Mouse (Mus musculus) midbrain, embryonic 12.5 days (tissue): ENCODE results near the gene N4bp2l1. TPM values are rescaled to one million over a fixed set of nuclear protein-coding genes. Genes with fewer than 3 reads are reported as not detected.

Source experiments
- ATAC-seq: fragments of 200-750 bp; cut with Nextera tagmentation; 2 replicates; pipeline ENCODE4 v1.8.0; 2017; ENCODE audit warnings: low read depth, moderate TSS enrichment, moderate library complexity; ENCODE audit not compliant: low FRiP score
- H3K27ac ChIP-seq: fragments of 300-500 bp; sonication (generic); replicated peaks from 2 replicates; pipeline ENCODE4 v1.5.1; 2016; ENCODE audit warnings: mild to moderate bottlenecking
- H3K27me3 ChIP-seq: fragments of 300-500 bp; sonication (generic); 2 replicates; pipeline ENCODE4 v1.6.1; 2016; ENCODE audit warnings: mild to moderate bottlenecking
- H3K36me3 ChIP-seq: fragments of 300-500 bp; sonication (generic); 2 replicates; pipeline ENCODE4 v1.6.1; 2016
- H3K4me1 ChIP-seq: fragments of 300-500 bp; sonication (generic); 2 replicates; pipeline ENCODE4 v1.6.1; 2016
- H3K4me2 ChIP-seq: fragments of 300-500 bp; sonication (generic); replicated peaks from 2 replicates; pipeline ENCODE4 v1.6.1; 2016; ENCODE audit warnings: mild to moderate bottlenecking, moderate library complexity
- H3K4me3 ChIP-seq: fragments of 300-500 bp; sonication (generic); 2 replicates; pipeline ENCODE4 v1.5.1; 2016; ENCODE audit warnings: mild to moderate bottlenecking
- H3K9ac ChIP-seq: fragments of 300-500 bp; sonication (generic); replicated peaks from 2 replicates; pipeline ENCODE4 v1.6.1; 2016; ENCODE audit warnings: mild to moderate bottlenecking, moderate library complexity
- H3K9me3 ChIP-seq: fragments of 300-500 bp; sonication (generic); 2 replicates; pipeline ENCODE4 v1.6.1; 2016; ENCODE audit warnings: mild to moderate bottlenecking
- WGBS: fragments of 180-500 bp; shearing (Covaris S2); methylation state at CpG from one replicate; pipeline ENCODE4 v1.1.7; 2016; 5-methylcytosine and 5-hydroxymethylcytosine counted together
- polyA plus RNA-seq: library from polyadenylated mRNA; unstranded; fragments of >200 nt; fragmentation: Nextera tagmentation; extraction: Ambion mirVana; gene quantifications from 2 replicates; pipeline ENCODE4 v1.2.1, GENCODE M21; 2016

N4bp2l1 gene
- polyA plus RNA-seq, 1 experiment from 2014 or later: 3.2 TPM

GRCm38 (mm10) chr5:150616216-150616615 lies 19.2 kb upstream of the N4bp2l1 start:
- Histone ChIP-seq H3K4me1 (no peaks in the 10 kb centered on the region), H3K27ac (no peak overlapping the region), H3K9me3 (no peaks in the 10 kb centered on the region), H3K4me3 (no peak overlapping the region), H3K36me3 (no peaks in the 10 kb centered on the region), H3K4me2 (no peak overlapping the region), H3K9ac (no peak overlapping the region), H3K27me3 (no peaks in the 10 kb centered on the region)
- no peak for ATAC-seq
- WGBS: 92% methylated on average over 2 of the region's 2 CpGs

GRCm38 (mm10) chr5:150614054-150614453 lies 17.1 kb upstream of the N4bp2l1 start:
- Histone ChIP-seq H3K27me3 (no peaks in the 10 kb centered on the region), H3K9ac (no peak overlapping the region), H3K9me3 (no peaks in the 10 kb centered on the region), H3K4me2 (no peak overlapping the region), H3K4me1 (no peaks in the 10 kb centered on the region), H3K4me3 (no peak overlapping the region), H3K27ac (no peak overlapping the region), H3K36me3 (no peaks in the 10 kb centered on the region)
- ATAC-seq: no peak
- 87% methylated on average over 2 of the region's 2 CpGs for WGBS

GRCm38 (mm10) chr5:150611697-150612096 lies 14.7 kb upstream of the N4bp2l1 start:
- Histone ChIP-seq H3K9ac (no peak overlapping the region), H3K4me1 (no peaks in the 10 kb centered on the region), H3K4me3 (no peak overlapping the region), H3K36me3 (peaks cover 13% of the 10 kb centered on the region), H3K27me3 (no peaks in the 10 kb centered on the region), H3K4me2 (no peak overlapping the region), H3K27ac (no peak overlapping the region), H3K9me3 (no peaks in the 10 kb centered on the region)
- 80% methylated on average over 12 of the region's 12 CpGs for WGBS
- no peak for ATAC-seq

GRCm38 (mm10) chr5:150611136-150611535 lies 14.1 kb upstream of the N4bp2l1 start:
- WGBS: 90% methylated on average over 1 of the region's 1 CpGs
- H3K4me2 ChIP-seq: no peak overlapping the region
- no peaks in the 10 kb centered on the region for H3K9me3 ChIP-seq
- H3K4me3 ChIP-seq: no peak overlapping the region
- no peaks in the 10 kb centered on the region for H3K4me1 ChIP-seq
- no peak overlapping the region for H3K9ac ChIP-seq
- no peak for ATAC-seq
- H3K27ac ChIP-seq: no peak overlapping the region
- H3K27me3 ChIP-seq: no peaks in the 10 kb centered on the region
- peaks cover 18% of the 10 kb centered on the region for H3K36me3 ChIP-seq

GRCm38 (mm10) chr5:150607631-150608030 lies 10.6 kb upstream of the N4bp2l1 start:
- peaks cover 18% of the 10 kb centered on the region for H3K36me3 ChIP-seq
- H3K4me3 ChIP-seq: no peak overlapping the region
- no peak overlapping the region for H3K27ac ChIP-seq
- no peaks in the 10 kb centered on the region for H3K4me1 ChIP-seq
- no peak for ATAC-seq
- H3K27me3 ChIP-seq: no peaks in the 10 kb centered on the region
- H3K9ac ChIP-seq: no peak overlapping the region
- WGBS: 98% methylated on average over 8 of the region's 8 CpGs
- H3K4me2 ChIP-seq: no peak overlapping the region
- no peaks in the 10 kb centered on the region for H3K9me3 ChIP-seq

- no peaks in the 10 kb centered on the region for H3K27me3 ChIP-seq
- no peaks in the 10 kb centered on the region for H3K9me3 ChIP-seq
- no peak overlapping the region for H3K9ac ChIP-seq
- H3K4me3 ChIP-seq: no peak overlapping the region
- WGBS: 93% methylated on average over 6 of the region's 6 CpGs
- H3K36me3 ChIP-seq: peaks cover 18% of the 10 kb centered on the region
- no peak overlapping the region for H3K27ac ChIP-seq
- no peak for ATAC-seq
- H3K4me1 ChIP-seq: no peaks in the 10 kb centered on the region
- no peak overlapping the region for H3K4me2 ChIP-seq
Measured at GRCm38 (mm10) chr5:150606131-150606530, 9.1 kb upstream of the N4bp2l1 start.

- H3K36me3 ChIP-seq: 0 out of 2 replicates have a peak, but pooled peaks cover 4% of the 10 kb centered on the region
- no peak overlapping the region for H3K9ac ChIP-seq
- H3K4me3 ChIP-seq: no peak overlapping the region
- H3K9me3 ChIP-seq: no peaks in the 10 kb centered on the region
- no peaks in the 10 kb centered on the region for H3K4me1 ChIP-seq
- H3K27ac ChIP-seq: no peak overlapping the region
- no peak overlapping the region for H3K4me2 ChIP-seq
- WGBS: 75% methylated on average over 14 of the region's 14 CpGs
- H3K27me3 ChIP-seq: peaks cover 2% of the 10 kb centered on the region
- ATAC-seq: no peak
Measured at GRCm38 (mm10) chr5:150601441-150602230, 4.6 kb upstream of the N4bp2l1 start.

- Histone ChIP-seq H3K4me3 (no peak overlapping the region), H3K36me3 (no peaks in the 10 kb centered on the region), H3K4me2 (no peak overlapping the region), H3K27me3 (peaks cover 9% of the 10 kb centered on the region), H3K27ac (no peak overlapping the region), H3K9me3 (no peaks in the 10 kb centered on the region), H3K9ac (no peak overlapping the region), H3K4me1 (no peaks in the 10 kb centered on the region)
- WGBS: 85% methylated on average over 20 of the region's 20 CpGs
- no peak for ATAC-seq
Measured at GRCm38 (mm10) chr5:150600554-150601440, 3.8 kb upstream of the N4bp2l1 start.

- no peak overlapping the region for H3K4me2 ChIP-seq
- no peak overlapping the region for H3K9ac ChIP-seq
- H3K27me3 ChIP-seq: peaks cover 20% of the 10 kb centered on the region
- no peaks in the 10 kb centered on the region for H3K36me3 ChIP-seq
- H3K4me1 ChIP-seq: peaks cover 4% of the 10 kb centered on the region; the same call in 1 of the 2 replicates
- no peaks in the 10 kb centered on the region for H3K9me3 ChIP-seq
- ATAC-seq: no peak
- no peak overlapping the region for H3K27ac ChIP-seq
- no peak overlapping the region for H3K4me3 ChIP-seq
- WGBS: 70% methylated on average over 13 of the region's 13 CpGs
Measured at GRCm38 (mm10) chr5:150599301-150600294, 2.6 kb upstream of the N4bp2l1 start.

- Histone ChIP-seq H3K4me3 (no peak overlapping the region), H3K4me2 (no peak overlapping the region), H3K9me3 (no peaks in the 10 kb centered on the region), H3K4me1 (peaks cover 7% of the 10 kb centered on the region; the same call in 1 of the 2 replicates), H3K9ac (no peak overlapping the region), H3K27me3 (peaks cover 31% of the 10 kb centered on the region), H3K36me3 (no peaks in the 10 kb centered on the region), H3K27ac (no peak overlapping the region)
- 69% methylated on average over 21 of the region's 21 CpGs for WGBS
- no peak for ATAC-seq
Measured at GRCm38 (mm10) chr5:150598202-150599119, 1.5 kb upstream of the N4bp2l1 start.
